Mouse (Mus musculus): Measurements from ENCODE around the gene Dnaic1. TPM values are rescaled to one million over a fixed set of nuclear protein-coding genes. Genes with fewer than 3 reads are reported as not detected.
A peak's percentile ranks its signal among the peaks of the same experiment; 100 is the strongest.

Dnaic1 gene
- polyA plus RNA-seq (2015; fragmentation: Nextera tagmentation; extraction: Ambion mirVana) = 1.2 TPM in 2 replicates

DNA sequence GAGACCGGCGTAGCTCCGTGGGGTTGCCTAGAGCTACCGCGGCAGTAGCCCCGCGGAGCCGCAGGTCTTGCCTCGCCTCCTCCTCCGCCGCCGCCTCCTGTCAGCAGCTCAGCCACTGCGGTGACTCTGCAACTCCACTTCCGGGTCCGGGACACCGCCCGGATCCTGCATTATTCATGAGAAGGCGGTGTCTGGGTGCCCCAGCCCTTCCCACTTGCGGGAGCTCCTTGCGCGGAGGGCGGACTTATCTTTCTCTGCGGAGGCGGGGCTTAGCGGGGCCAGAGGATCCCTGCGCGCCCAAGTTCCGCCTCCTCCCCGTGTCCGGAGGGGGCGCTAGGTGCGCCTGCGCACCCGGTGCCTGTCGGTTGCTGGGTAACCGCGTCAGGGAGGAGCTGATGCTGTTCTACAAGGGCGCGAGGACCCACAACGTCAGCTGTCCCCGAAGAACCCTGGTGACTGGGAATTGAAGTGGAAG lies at the start of gene Dnaic1, which contains the start of gene Fam219a:
Gene Dnaic1 (plus strand): TSS at position 365 of the 475 bp plus-strand sequence.
Gene Fam219a (minus strand): TSS at position 128 of the 475 bp plus-strand sequence.
- peaks cover 61% of the 10 kb centered on the region for H3K27me3 ChIP-seq
- peak within 1 kb of the TSS; percentile 64 for H3K9ac ChIP-seq
- under 1% methylated on average over 40 of the region's 41 CpGs for WGBS
- H3K36me3 ChIP-seq = no peaks in the 10 kb centered on the region
- peak within 1 kb of the TSS; percentile 93 for H3K4me2 ChIP-seq
- H3K4me3 ChIP-seq = peak within 1 kb of the TSS; percentile 79
- H3K9me3 ChIP-seq = no peaks in the 10 kb centered on the region
- peaks cover 20% of the 10 kb centered on the region for H3K4me1 ChIP-seq
- ATAC-seq (ENCODE audit: insufficient number of reproducible peaks, low FRiP score, low TSS enrichment, low read depth) = peak; percentile 97
- H3K27ac ChIP-seq = no peak within 1 kb of the TSS

DNA sequence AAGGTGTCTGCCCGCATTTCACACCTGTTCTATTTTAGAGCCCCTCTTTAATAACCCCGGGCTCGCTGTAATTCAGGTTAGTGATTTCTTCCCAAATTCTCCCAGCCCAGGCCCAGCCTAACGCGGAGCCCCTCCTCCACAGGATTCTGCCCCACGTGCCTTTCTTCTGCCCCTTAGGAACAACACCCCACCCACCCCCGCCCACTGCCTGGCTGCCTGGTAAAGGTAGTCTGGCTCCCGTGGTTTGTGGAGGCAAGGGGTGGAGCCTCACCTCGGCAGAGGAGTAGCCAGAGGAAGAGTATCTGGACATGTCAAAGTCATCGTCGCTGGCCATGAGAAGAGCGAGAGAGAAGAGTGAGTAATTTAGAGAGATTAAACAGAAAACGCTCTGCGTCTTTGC lies 48.9 kb upstream of the Dnaic1 start:
- Histone ChIP-seq H3K9ac (no peak overlapping the region), H3K4me2 (no peak overlapping the region), H3K36me3 (no peaks in the 10 kb centered on the region), H3K27ac (no peak overlapping the region), H3K27me3 (peaks cover 36% of the 10 kb centered on the region), H3K9me3 (no peaks in the 10 kb centered on the region), H3K4me3 (no peak overlapping the region), H3K4me1 (no peaks in the 10 kb centered on the region)
- WGBS = 31% methylated on average over 14 of the region's 14 CpGs
- no peak for ATAC-seq (ENCODE audit: insufficient number of reproducible peaks, low FRiP score, low TSS enrichment, low read depth)

DNA sequence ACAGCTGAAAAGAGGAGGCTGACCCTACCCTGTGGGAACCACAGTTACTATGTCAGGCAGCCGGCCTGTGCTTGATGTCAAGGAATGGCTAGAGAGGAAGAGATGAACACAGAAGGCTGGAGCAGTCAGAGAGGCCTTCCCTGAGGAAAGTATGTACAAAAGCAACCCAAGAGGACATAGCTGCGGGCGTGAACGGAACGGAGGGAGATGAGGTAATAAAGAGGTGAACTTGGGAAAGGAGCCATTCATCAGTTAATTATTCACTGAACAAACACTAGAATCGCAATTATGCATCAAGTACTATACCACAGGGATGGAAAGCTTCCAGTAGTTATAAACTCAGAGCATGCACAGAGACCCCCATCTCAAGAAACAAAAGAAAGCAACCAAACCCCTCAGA lies 47.4 kb upstream of the Dnaic1 start:
- H3K27me3 ChIP-seq = peaks cover 45% of the 10 kb centered on the region
- no peak for ATAC-seq (ENCODE audit: insufficient number of reproducible peaks, low FRiP score, low TSS enrichment, low read depth)
- H3K4me2 ChIP-seq = no peak overlapping the region

DNA sequence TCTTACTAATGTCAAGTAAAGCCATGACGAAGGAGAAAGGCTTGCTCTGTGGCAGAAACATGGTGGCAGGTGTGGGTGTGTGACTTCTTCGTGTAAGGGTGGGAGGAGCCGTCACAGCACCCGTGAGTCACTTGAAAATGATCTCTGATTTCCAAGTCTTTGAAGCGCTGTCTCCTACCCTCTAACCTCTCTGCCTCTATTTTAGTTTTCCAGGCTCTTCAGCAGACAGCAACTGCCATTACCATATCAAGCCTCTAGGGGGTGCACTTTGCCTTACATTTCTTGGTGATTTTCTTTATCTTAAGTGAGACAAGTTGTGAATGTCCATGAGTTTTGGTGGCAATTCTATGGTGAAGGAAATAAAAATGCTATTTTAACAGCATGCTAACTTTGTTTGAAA lies 46.8 kb upstream of the Dnaic1 start:
- H3K36me3 ChIP-seq = no peaks in the 10 kb centered on the region
- no peak for ATAC-seq (ENCODE audit: insufficient number of reproducible peaks, low FRiP score, low TSS enrichment, low read depth)
- no peak overlapping the region for H3K9ac ChIP-seq
- peaks cover 49% of the 10 kb centered on the region for H3K27me3 ChIP-seq
- 41% methylated on average over 5 of the region's 5 CpGs for WGBS
- H3K27ac ChIP-seq = no peak overlapping the region
- no peak overlapping the region for H3K4me2 ChIP-seq
- no peaks in the 10 kb centered on the region for H3K4me1 ChIP-seq
- H3K4me3 ChIP-seq = no peak overlapping the region
- H3K9me3 ChIP-seq = no peaks in the 10 kb centered on the region

More for the DNA sequence above, 47.4 kb upstream of the Dnaic1 start:
- Histone ChIP-seq H3K4me1 (no peaks in the 10 kb centered on the region), H3K9ac (no peak overlapping the region), H3K36me3 (no peaks in the 10 kb centered on the region), H3K9me3 (no peaks in the 10 kb centered on the region), H3K4me3 (no peak overlapping the region), H3K27ac (no peak overlapping the region)
- WGBS = 76% methylated on average over 6 of the region's 6 CpGs

DNA sequence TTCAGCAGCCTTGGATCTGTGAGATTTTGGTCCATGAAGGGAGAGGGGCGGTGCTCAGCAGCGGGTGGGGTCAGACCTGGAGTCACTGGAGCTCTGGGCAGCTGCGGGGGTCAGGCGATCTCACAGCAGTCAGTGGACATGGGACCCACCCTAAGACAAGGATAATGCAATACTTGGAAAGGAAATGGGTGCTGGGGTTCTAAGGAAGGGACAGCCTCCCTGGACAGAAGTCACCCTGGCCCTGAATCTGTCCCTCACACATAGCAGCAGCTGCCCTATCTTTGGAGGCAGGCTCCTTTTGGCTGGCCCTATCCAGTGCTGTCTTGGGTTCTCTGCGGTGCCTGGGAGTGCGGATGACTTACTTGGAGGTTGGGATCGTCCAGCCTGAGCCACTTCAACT lies 45.7 kb upstream of the Dnaic1 start:
- no peak overlapping the region for H3K4me3 ChIP-seq
- no peaks in the 10 kb centered on the region for H3K36me3 ChIP-seq
- WGBS = 76% methylated on average over 7 of the region's 7 CpGs
- no peaks in the 10 kb centered on the region for H3K9me3 ChIP-seq
- no peak for ATAC-seq (ENCODE audit: insufficient number of reproducible peaks, low FRiP score, low TSS enrichment, low read depth)
- no peak overlapping the region for H3K27ac ChIP-seq
- no peak overlapping the region for H3K9ac ChIP-seq
- H3K4me2 ChIP-seq = no peak overlapping the region
- H3K4me1 ChIP-seq = no peaks in the 10 kb centered on the region
- H3K27me3 ChIP-seq = peaks cover 54% of the 10 kb centered on the region

DNA sequence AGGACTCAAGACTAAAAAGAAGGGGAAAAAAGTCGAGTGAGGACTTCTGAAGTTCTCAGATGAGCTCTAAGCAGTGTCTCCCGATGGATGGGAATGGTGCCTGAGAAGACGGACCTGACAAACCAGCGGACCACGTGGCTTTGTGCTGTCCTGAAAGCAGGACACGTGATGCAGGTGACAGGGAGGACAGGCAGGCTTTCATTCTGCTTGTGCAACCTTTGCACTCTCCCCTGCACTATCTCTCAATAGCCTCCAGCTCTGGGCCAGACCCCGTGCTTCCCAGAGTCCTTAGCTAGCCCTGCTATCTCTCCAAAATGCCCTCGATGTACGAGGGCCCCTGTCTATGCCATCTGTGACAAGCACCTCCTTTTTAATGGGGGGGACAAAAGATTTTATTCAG lies 44.7 kb upstream of the Dnaic1 start:
- Histone ChIP-seq H3K4me1 (no peaks in the 10 kb centered on the region), H3K9me3 (no peaks in the 10 kb centered on the region), H3K36me3 (no peaks in the 10 kb centered on the region), H3K27ac (no peak overlapping the region), H3K9ac (no peak overlapping the region), H3K27me3 (peaks cover 48% of the 10 kb centered on the region), H3K4me3 (no peak overlapping the region), H3K4me2 (no peak overlapping the region)
- ATAC-seq (ENCODE audit: insufficient number of reproducible peaks, low FRiP score, low TSS enrichment, low read depth) = no peak
- WGBS = 66% methylated on average over 9 of the region's 9 CpGs

DNA sequence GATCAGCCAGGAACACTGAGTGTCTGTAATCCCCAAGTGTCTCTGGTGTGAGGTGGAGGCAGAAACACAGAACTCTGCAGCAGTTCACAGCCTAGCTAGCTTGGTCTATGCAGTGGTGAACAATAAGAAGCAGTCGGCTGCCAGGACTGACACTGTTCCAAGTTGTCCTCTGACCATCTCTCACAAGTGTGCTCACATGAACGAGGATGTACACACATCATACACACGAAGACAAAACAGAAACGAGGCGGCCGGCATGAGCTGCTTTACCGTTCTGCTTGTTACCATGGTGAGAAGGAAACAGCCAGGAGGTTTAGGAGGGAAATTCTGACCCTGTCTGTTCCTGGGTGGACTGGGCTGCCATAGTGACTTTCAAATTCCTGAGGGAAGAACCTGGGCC lies 43.0 kb upstream of the Dnaic1 start:
- Histone ChIP-seq H3K4me1 (no peaks in the 10 kb centered on the region), H3K27me3 (peaks cover 48% of the 10 kb centered on the region), H3K9me3 (no peaks in the 10 kb centered on the region), H3K4me2 (no peak overlapping the region), H3K27ac (no peak overlapping the region), H3K9ac (no peak overlapping the region), H3K4me3 (no peak overlapping the region), H3K36me3 (no peaks in the 10 kb centered on the region)
- no peak for ATAC-seq (ENCODE audit: insufficient number of reproducible peaks, low FRiP score, low TSS enrichment, low read depth)
- 68% methylated on average over 7 of the region's 7 CpGs for WGBS

DNA sequence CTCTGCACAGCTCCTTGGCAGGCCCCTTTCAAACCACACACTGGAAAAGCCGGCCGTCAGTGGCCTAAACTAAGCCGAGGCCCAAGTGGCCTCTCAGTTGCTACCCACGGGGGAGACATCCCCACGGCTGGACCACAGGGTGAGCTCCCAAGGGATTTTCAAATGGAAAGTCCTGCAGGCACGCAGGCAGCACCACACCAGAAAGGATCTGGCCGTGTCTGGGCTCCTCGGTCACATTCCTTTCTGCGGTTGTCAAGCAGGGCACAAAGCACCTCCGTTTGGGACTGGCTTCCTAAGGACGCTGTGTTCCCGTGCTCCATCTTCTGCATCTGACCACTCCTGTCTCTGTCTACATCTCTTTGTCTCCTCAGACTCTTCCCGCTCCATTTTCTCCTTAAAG lies 42.5 kb upstream of the Dnaic1 start:
- Histone ChIP-seq H3K4me2 (no peak overlapping the region), H3K27ac (no peak overlapping the region), H3K9ac (no peak overlapping the region), H3K36me3 (no peaks in the 10 kb centered on the region), H3K4me3 (no peak overlapping the region), H3K4me1 (no peaks in the 10 kb centered on the region), H3K9me3 (no peaks in the 10 kb centered on the region), H3K27me3 (peaks cover 43% of the 10 kb centered on the region)
- 52% methylated on average over 13 of the region's 13 CpGs for WGBS
- ATAC-seq (ENCODE audit: insufficient number of reproducible peaks, low FRiP score, low TSS enrichment, low read depth) = no peak

DNA sequence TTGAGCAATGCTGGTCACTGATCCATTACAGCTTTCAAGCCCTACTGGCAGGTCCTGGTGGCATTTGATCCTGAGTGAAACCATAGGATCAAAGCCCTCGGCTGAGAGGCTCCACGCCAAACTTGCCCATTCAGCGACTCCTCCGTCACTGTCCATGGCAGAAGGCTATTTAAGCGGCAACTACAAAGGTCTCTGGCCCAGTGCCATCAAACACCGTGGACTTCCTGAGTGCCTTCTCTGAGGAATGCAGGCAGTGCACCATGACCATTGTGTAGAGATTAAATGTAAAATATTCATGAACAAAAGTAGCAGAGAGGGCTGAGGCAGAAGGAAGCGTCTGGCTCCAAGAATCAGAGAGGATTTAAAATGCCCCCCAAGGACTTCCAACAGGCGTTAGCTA lies 41.6 kb upstream of the Dnaic1 start:
- Histone ChIP-seq H3K9ac (no peak overlapping the region), H3K4me1 (no peaks in the 10 kb centered on the region), H3K4me3 (no peak overlapping the region), H3K36me3 (no peaks in the 10 kb centered on the region), H3K27me3 (peaks cover 39% of the 10 kb centered on the region), H3K9me3 (no peaks in the 10 kb centered on the region), H3K27ac (no peak overlapping the region), H3K4me2 (no peak overlapping the region)
- ATAC-seq (ENCODE audit: insufficient number of reproducible peaks, low FRiP score, low TSS enrichment, low read depth) = no peak
- 23% methylated on average over 8 of the region's 8 CpGs for WGBS

DNA sequence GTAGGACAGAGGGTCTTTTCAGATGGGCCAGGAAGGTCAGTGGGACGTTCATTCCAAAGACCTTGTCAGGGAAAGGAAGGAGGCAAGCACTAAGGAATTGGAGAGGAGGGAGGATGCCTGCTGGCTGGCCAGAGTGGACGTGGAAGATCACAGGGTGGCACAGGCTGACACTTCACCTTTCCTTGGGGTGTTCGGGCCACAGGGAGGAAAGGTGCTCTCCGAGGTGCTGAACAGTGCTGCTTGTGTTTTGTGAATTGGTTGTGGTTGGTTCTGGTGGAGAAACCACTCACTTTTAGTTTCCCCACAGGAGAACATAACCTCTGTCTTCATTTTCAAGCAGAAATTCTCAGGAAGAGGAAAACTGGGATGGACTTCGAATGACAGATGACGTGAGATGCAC lies 37.2 kb upstream of the Dnaic1 start:
- no peaks in the 10 kb centered on the region for H3K36me3 ChIP-seq
- no peaks in the 10 kb centered on the region for H3K4me1 ChIP-seq
- H3K4me2 ChIP-seq = no peak overlapping the region
- H3K9ac ChIP-seq = no peak overlapping the region
- 0 out of 2 replicates have a peak, but pooled peaks cover 13% of the 10 kb centered on the region for H3K27me3 ChIP-seq
- no peak for ATAC-seq (ENCODE audit: insufficient number of reproducible peaks, low FRiP score, low TSS enrichment, low read depth)
- H3K9me3 ChIP-seq = no peaks in the 10 kb centered on the region
- no peak overlapping the region for H3K27ac ChIP-seq
- H3K4me3 ChIP-seq = no peak overlapping the region
- 25% methylated on average over 6 of the region's 6 CpGs for WGBS

DNA sequence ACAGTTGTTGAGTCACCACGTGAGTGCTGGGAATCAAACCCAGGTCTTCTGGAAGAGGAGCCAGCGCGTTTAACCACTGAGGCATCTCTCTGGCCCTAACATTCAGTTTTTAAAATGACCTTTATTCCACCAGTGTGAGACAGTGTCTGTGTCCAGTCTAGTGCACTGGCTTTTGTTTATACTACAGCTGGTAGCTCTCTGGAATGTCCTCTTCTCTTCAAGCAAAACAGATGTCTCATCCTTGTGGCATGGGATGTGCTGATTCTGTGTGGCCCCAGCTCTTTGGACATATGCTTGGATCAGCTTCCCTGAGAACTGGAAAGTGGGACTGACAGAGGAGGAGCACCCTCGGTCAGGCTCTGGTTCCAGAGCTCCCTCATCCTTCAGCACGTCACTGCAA lies 34.7 kb upstream of the Dnaic1 start:
- H3K4me1 ChIP-seq = no peaks in the 10 kb centered on the region
- H3K36me3 ChIP-seq = no peaks in the 10 kb centered on the region
- no peak for ATAC-seq (ENCODE audit: insufficient number of reproducible peaks, low FRiP score, low TSS enrichment, low read depth)
- H3K9me3 ChIP-seq = no peaks in the 10 kb centered on the region
- WGBS = 73% methylated on average over 5 of the region's 5 CpGs
- no peak overlapping the region for H3K4me2 ChIP-seq
- H3K27me3 ChIP-seq = 0 out of 2 replicates have a peak, but pooled peaks cover 6% of the 10 kb centered on the region
- H3K27ac ChIP-seq = no peak overlapping the region
- H3K9ac ChIP-seq = no peak overlapping the region
- no peak overlapping the region for H3K4me3 ChIP-seq

DNA sequence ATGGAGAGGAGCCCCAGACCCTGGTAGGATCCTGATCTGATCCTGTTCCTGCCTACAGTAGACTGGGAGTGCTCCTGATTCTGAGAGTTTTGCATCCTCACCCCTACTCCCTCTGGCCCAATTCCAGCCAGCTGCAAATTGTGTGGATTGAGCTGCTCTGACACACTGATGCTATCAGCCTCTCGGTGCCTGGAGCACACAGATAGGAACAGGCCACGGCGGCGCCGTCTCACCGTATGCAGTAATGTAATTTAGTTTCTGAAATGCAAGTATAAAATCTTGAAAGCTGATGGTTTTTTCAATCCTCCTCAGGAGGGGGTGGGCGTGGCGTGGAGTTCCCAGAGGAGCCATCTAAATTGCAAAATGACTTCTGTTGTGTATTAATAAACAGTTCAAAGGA lies 27.4 kb upstream of the Dnaic1 start:
- Histone ChIP-seq H3K4me3 (no peak overlapping the region), H3K36me3 (no peaks in the 10 kb centered on the region), H3K9me3 (no peaks in the 10 kb centered on the region), H3K9ac (no peak overlapping the region), H3K27ac (no peak overlapping the region), H3K4me2 (no peak overlapping the region), H3K4me1 (no peaks in the 10 kb centered on the region), H3K27me3 (no peaks in the 10 kb centered on the region)
- WGBS = 79% methylated on average over 8 of the region's 8 CpGs
- no peak for ATAC-seq (ENCODE audit: insufficient number of reproducible peaks, low FRiP score, low TSS enrichment, low read depth)

DNA sequence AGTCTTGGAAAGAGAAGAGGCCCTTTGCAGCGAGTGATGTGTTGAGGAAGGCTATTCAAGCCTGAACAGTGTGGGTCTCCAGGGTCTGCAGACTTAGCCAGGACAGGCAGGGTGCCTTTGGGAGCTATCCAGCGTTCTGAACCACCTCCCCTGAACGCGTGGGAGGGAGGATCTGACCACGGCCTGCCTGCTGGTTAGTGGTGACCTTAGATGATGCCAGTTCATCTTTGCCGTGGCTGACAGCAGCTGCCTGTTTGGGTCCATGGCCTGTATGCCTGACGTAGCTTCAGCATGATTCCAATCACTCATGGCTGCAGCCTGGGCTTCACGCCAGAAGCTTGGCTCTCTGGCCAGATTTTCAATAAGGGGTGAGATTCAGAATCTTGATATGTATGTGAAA lies 23.6 kb upstream of the Dnaic1 start:
- no peak for ATAC-seq (ENCODE audit: insufficient number of reproducible peaks, low FRiP score, low TSS enrichment, low read depth)
- Histone ChIP-seq H3K27me3 (no peaks in the 10 kb centered on the region; the same call in 1 of the 2 replicates), H3K9me3 (no peaks in the 10 kb centered on the region), H3K27ac (no peak overlapping the region), H3K36me3 (no peaks in the 10 kb centered on the region), H3K4me3 (no peak overlapping the region), H3K4me2 (no peak overlapping the region), H3K4me1 (no peaks in the 10 kb centered on the region), H3K9ac (no peak overlapping the region)
- 16% methylated on average over 8 of the region's 8 CpGs for WGBS

Measured in limb, embryonic 15.5 days (tissue).